Mouse (Mus musculus): ENCODE results near the gene Simc1. TPM values are rescaled to one million over a fixed set of nuclear protein-coding genes. Genes with fewer than 3 reads are reported as not detected.
A peak's percentile ranks its signal among the peaks of the same experiment; 100 is the strongest.

The Simc1 gene
- total and polyA plus RNA-seq, 3 experiments = 6.2 to 16.6 (median 6.8) TPM

DNA sequence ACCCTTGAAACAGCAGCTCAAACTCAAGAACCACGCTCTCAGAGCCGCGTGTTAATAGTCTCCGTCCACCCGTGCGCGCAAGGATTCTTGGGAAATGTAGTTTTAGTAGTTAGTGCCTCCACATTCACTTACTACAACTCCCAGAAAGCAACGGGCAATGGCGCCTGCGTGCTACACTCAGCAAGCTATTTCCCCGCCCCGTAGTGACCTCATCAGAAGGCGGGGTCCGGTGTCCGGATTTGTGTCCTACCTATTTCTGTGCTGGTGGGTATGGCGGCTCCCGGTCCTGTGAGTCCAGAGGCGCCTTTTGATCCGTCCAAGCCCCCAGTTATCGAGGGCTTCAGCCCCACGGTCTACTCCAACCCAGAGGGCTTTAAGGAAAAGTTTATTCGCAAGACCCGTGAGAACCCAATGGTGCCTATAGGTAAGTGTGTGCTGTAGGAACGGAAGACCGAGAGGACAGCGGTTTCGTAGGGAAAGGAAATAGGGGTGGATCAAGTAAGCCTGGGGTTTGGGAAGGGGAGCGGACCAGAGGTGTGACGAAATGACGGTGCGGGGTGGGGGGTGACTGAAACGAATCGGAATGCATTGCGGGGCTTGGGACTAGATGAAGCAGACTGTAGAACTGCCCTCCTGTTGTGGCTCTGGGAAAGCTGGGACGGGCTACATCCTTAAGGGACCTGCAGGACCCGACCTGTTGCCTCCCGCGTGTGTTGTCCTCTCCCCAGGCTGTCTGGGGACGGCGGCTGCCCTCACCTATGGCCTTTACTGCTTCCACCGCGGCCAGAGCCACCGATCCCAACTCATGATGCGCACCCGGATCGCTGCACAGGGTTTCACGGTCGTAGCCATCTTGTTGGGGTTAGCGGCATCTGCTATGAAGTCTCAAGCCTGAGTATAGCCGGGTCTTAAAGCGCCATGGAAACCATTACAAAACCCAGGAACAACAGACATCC is 86.7 kb downstream of the Simc1 start, which contains the start of the genes Nop16 and Higd2a (continued):
- peak; percentile 3; the same call in 1 of the 2 replicates for TF ChIP-seq JUN (IDR thresholded peaks at IDR 0.05; ENCODE audit: insufficient read depth, low read depth, low read length)
- no peak for TF ChIP-seq EP300 (IDR thresholded peaks at IDR 0.05; ENCODE audit: low read length)
- peak; percentile 84 for TF ChIP-seq SIN3A (IDR thresholded peaks at IDR 0.05; ENCODE audit: low read length)
- peak; percentile 94 for TF ChIP-seq NELFE (IDR thresholded peaks at IDR 0.05; ENCODE audit: low read depth, low read length)
- TF ChIP-seq MAZ (IDR thresholded peaks at IDR 0.05; ENCODE audit: low read depth, low read length) = peak; percentile 63; the same call in 1 of the 2 replicates
- no peak for TF ChIP-seq ZC3H11A (IDR thresholded peaks at IDR 0.05; ENCODE audit: low read depth, low read length)
- peak; percentile 85 for TF ChIP-seq NRF1 (IDR thresholded peaks at IDR 0.05; ENCODE audit: low read depth, low read length)
- no peak; the same call in 1 of the 2 replicates for TF ChIP-seq CHD2 (IDR thresholded peaks at IDR 0.05; ENCODE audit: low read length)

DNA sequence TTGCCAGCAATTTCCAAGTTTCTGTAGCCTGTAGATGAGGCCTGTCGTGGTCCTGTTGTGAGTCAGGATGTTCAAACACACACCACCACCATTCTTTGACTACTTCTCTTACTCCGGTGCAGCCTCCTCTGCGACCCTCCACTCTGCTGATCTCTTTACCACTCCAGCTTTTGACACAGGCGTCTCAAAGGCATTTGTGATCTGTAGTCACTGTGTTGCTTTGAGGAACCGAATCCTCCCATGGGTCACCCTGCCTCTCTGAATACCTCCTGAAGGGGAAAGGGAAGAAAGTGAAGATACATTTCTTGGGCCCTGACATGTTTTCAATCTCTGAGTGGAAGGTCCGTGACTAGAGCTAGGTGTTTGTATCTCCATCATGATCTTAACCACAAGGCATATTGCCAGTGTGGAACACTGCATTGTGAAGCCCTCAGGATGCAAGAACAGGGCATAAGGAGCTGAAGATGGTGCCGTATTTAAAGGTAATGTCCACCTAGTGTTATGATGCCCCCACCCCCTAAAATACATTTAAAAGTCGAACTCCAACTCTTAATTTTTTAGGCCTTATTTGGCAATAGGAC is 88.3 kb downstream of the Simc1 start:
- H3K27me3 ChIP-seq (replicated peaks) = no peaks in the 10 kb centered on the region
- DNase-seq (ENCODE audit: extremely low read depth) = no peak
- dilution Hi-C loops (cut with MboI; ENCODE audit: extremely low pct_ligation_motif_present, extremely low pct_unique_long_range_greater_than_20kb, low sequenced_read_pairs) = no loop called here
- no peak overlapping the region for H3K9ac ChIP-seq (ENCODE audit: insufficient read depth, low read depth)
- H3K36me3 ChIP-seq (replicated peaks in 1 of 2; ENCODE audit: control insufficient read depth in 1 of 2, insufficient read depth in 1 of 2, low read length in 1 of 2) = peaks cover 8 to 70% of the 10 kb centered on the region in 2 experiments
- peaks cover 28% of the 10 kb centered on the region for H3K79me2 ChIP-seq (replicated peaks; ENCODE audit: control insufficient read depth, extremely low read depth, insufficient read depth, poor library complexity, severe bottlenecking)
- H3K27ac ChIP-seq (ENCODE audit: insufficient read depth, low read depth) = no peak overlapping the region
- H3K4me3 ChIP-seq (replicated peaks in 1 of 3; ENCODE audit: low read depth in 2 of 3, low read length in 2 of 3, poor library complexity in 1 of 3) = no peak overlapping the region
- H3K9me3 ChIP-seq (replicated peaks; ENCODE audit: low read length) = no peaks in the 10 kb centered on the region
- no peak for TF ChIP-seq MAX (IDR thresholded peaks at IDR 0.05; ENCODE audit: low read length)
- no peak for TF ChIP-seq JUN (IDR thresholded peaks at IDR 0.05; ENCODE audit: insufficient read depth, low read depth, low read length)
- TF ChIP-seq MYC (IDR thresholded peaks at IDR 0.05; ENCODE audit: low read depth, low read length) = no peak
- no peak for TF ChIP-seq SMC3 (IDR thresholded peaks at IDR 0.05; ENCODE audit: low read depth, low read length)
- no peak for TF ChIP-seq CHD2 (IDR thresholded peaks at IDR 0.05; ENCODE audit: low read length)
- no peak for TF ChIP-seq RAD21 (IDR thresholded peaks at IDR 0.05; ENCODE audit: low read depth, low read length)
- TF ChIP-seq CHD1 (IDR thresholded peaks at IDR 0.05; ENCODE audit: low read depth, low read length) = no peak
- TF ChIP-seq CTCF (conservative IDR thresholded peaks at IDR 0.05 in 1 of 2, IDR thresholded peaks at IDR 0.05 in 1 of 2; ENCODE audit: low read depth in 2 of 2, low read length in 2 of 2) = no peak
- no peak for TF ChIP-seq KAT2A (IDR thresholded peaks at IDR 0.05; ENCODE audit: insufficient replicate concordance, low read length)
- no peak for TF ChIP-seq ZC3H11A (IDR thresholded peaks at IDR 0.05; ENCODE audit: low read depth, low read length)
- no peak for TF ChIP-seq UBTF (IDR thresholded peaks at IDR 0.05; ENCODE audit: low read depth, low read length)
- TF ChIP-seq TCF12 (IDR thresholded peaks at IDR 0.05; ENCODE audit: low read depth, low read length) = no peak
- TF ChIP-seq EP300 (IDR thresholded peaks at IDR 0.05; ENCODE audit: low read length) = no peak
- no peak for TF ChIP-seq ELF1 (IDR thresholded peaks at IDR 0.05; ENCODE audit: low read depth, low read length)
- H3K4me2 ChIP-seq (ENCODE audit: insufficient read depth, low read depth, poor library complexity, severe bottlenecking) = peak overlapping the region; percentile 65
- in situ Hi-C loops (cut with MboI; ENCODE audit: low pct_ligation_motif_present, low pct_unique_long_range_greater_than_20kb, low sequenced_read_pairs) = no loop called here
- peaks cover 7 to 30% of the 10 kb centered on the region in 2 experiments for H3K4me1 ChIP-seq (ENCODE audit: control insufficient read depth in 1 of 2, insufficient read depth in 2 of 2)

Measured in CH12.LX (cell line).